Mouse (Mus musculus): ENCODE results near the gene Prcp. TPM values are rescaled to one million over a fixed set of nuclear protein-coding genes. Genes with fewer than 3 reads are reported as not detected.
A peak's percentile ranks its signal among the peaks of the same experiment; 100 is the strongest.
"Not testable (repeated sequence)": the region's sequence is repeated elsewhere in the genome, so short reads cannot be mapped to it uniquely, and the experiment has no call there.

Gene Prcp
- polyA plus RNA-seq, 1 experiment from 2014 or later = 16.6 TPM

DNA sequence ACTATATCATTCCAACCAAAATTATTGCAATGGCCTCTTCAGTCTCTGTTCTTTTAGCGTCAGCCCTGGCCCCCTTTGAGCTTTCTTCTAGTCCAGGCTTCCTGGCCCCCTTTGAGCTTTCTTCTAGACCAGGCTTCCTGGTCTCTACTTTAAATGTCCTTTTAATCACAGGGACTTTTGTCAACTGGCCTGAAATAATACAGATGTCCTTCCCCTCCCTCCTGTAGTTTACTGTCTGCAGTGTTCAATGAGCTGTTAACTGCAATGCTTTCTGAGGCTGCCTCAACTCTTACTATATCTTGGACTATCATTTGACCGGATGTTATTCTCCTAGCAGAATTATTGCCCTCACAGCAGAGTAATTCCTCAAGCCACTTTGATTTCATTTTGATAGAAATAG, 77.9 kb downstream of the Prcp start:
- H3K36me3 ChIP-seq = no peaks in the 10 kb centered on the region
- ATAC-seq (replicated peaks) = no peak
- H3K4me2 ChIP-seq (replicated peaks) = no peak overlapping the region
- no peaks in the 10 kb centered on the region for H3K4me1 ChIP-seq
- no peak overlapping the region for H3K4me3 ChIP-seq
- no peaks in the 10 kb centered on the region for H3K9me3 ChIP-seq
- WGBS = 77% methylated on average over 2 of the region's 2 CpGs
- no peak overlapping the region for H3K9ac ChIP-seq (replicated peaks)
- no peaks in the 10 kb centered on the region for H3K27me3 ChIP-seq
- H3K27ac ChIP-seq (replicated peaks) = no peak overlapping the region

DNA sequence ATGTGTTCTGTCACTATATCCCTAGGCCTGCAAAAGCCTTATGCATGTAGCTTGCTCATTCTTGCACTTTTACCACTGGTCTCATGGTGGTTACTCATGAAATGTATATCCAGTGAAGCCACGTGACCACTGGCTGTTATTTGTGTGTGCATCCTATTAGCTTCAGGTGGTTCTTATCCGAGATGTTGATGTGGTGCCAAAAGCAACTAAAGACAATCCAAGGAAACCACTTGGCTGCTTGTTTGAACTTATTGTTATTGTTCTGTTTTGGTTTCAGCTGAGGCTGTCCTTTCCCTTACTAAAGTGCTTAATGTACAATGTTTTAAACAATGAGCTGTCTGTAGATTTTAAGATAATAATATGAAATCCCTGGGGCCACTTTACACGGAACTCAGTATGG, 85.5 kb downstream of the Prcp start:
- H3K4me3 ChIP-seq = no peak overlapping the region
- no peak for ATAC-seq (replicated peaks)
- 72% methylated on average over 3 of the region's 3 CpGs for WGBS
- no peaks in the 10 kb centered on the region for H3K9me3 ChIP-seq
- H3K27me3 ChIP-seq = no peaks in the 10 kb centered on the region
- H3K4me2 ChIP-seq (replicated peaks) = no peak overlapping the region
- no peak overlapping the region for H3K9ac ChIP-seq (replicated peaks)
- H3K27ac ChIP-seq (replicated peaks) = no peak overlapping the region
- no peaks in the 10 kb centered on the region for H3K4me1 ChIP-seq
- H3K36me3 ChIP-seq = no peaks in the 10 kb centered on the region

DNA sequence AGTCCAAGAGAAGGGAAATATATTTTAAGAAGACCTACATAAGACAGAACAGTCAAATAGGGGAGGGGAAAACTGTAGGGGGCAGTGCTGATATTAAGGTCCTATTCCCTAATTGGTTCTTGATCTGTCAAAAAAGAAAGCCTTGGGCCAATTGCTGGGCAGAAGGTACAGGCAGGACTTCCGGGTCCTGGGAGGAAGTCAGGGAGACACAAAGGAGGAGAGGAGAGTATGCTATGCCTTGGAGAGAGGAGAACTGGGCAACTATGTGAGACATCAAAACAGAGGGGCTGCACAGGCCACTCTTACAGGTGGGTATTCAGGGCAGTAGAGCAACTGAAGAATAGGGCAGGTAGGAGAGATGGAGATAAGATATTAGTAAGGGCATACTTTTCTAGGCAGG, 87.6 kb downstream of the Prcp start:
- no peaks in the 10 kb centered on the region for H3K36me3 ChIP-seq
- WGBS = 64% methylated on average over 1 of the region's 1 CpGs

GRCm38 (mm10) chr7:92964754-92965501, 90.7 kb downstream of the Prcp start:
- Histone ChIP-seq H3K9me3 (no peaks in the 10 kb centered on the region), H3K36me3 (no peaks in the 10 kb centered on the region), H3K4me3 (no peak overlapping the region), H3K9ac (replicated peaks) (no peak overlapping the region), H3K4me1 (no peaks in the 10 kb centered on the region), H3K27me3 (no peaks in the 10 kb centered on the region), H3K27ac (replicated peaks) (no peak overlapping the region), H3K4me2 (replicated peaks) (no peak overlapping the region)
- ATAC-seq (replicated peaks) = peak; percentile 81
- 82% methylated on average over 3 of the region's 3 CpGs for WGBS

More for the DNA sequence above, 87.6 kb downstream of the Prcp start:
- Histone ChIP-seq H3K27ac (replicated peaks) (no peak overlapping the region), H3K9me3 (no peaks in the 10 kb centered on the region), H3K4me1 (no peaks in the 10 kb centered on the region), H3K9ac (replicated peaks) (no peak overlapping the region), H3K27me3 (no peaks in the 10 kb centered on the region), H3K4me2 (replicated peaks) (no peak overlapping the region), H3K4me3 (no peak overlapping the region)
- no peak for ATAC-seq (replicated peaks)

- Histone ChIP-seq H3K27me3 (no peaks in the 10 kb centered on the region), H3K4me3 (no peak overlapping the region), H3K36me3 (no peaks in the 10 kb centered on the region), H3K4me2 (replicated peaks) (no peak overlapping the region), H3K9me3 (no peaks in the 10 kb centered on the region), H3K9ac (replicated peaks) (no peak overlapping the region), H3K27ac (replicated peaks) (no peak overlapping the region), H3K4me1 (no peaks in the 10 kb centered on the region)
- ATAC-seq (replicated peaks) = peak; percentile 85
- 58% methylated on average over 10 of the region's 10 CpGs for WGBS
Measured at GRCm38 (mm10) chr7:92967381-92968127, 93.3 kb downstream of the Prcp start.

DNA sequence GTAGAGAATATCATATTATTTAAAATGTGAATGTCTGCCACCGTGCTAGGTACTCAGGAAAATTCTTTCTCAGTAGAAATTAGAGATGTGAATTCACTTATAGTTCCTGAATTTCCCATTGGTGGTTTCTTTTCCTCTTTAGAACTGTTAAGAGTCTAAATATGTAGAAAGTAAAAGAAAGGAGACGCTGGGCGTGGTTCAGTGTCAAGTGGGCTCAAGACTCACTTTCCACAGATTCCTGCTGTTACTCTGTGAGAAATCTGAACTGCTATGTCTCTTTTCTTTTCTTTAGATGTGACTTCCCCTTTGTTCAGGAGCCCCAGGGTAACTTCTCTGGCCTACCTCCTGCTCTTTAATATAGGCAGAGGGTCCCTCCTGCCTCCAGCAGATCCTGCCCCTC, 103.2 kb downstream of the Prcp start:
- no peak overlapping the region for H3K9ac ChIP-seq (replicated peaks)
- no peaks in the 10 kb centered on the region for H3K27me3 ChIP-seq
- H3K36me3 ChIP-seq = no peaks in the 10 kb centered on the region
- ATAC-seq (replicated peaks) = no peak
- H3K4me3 ChIP-seq = no peak overlapping the region
- WGBS = 90% methylated on average over 3 of the region's 3 CpGs
- no peaks in the 10 kb centered on the region for H3K4me1 ChIP-seq
- no peaks in the 10 kb centered on the region for H3K9me3 ChIP-seq
- no peak overlapping the region for H3K4me2 ChIP-seq (replicated peaks)
- H3K27ac ChIP-seq (replicated peaks) = no peak overlapping the region

DNA sequence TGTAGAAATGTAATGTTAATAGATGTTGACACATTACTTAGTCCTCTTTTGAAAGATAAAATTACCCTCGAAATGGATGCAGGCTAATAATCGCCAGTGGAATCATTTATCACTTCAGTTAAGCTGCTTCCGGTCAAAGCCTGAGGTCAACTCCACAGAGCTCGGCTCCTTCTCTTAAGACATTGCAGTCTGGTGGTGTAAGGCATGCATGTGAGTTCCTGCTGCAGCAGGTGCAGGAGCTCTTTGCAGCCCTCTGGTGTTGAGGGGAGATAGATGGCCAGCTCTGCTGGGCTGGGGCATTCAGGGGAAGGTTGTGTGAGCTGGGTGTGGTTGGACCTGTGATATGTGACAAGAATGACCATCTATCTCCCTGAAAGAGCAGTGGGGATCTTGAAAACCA, 104.0 kb downstream of the Prcp start:
- 84% methylated on average over 4 of the region's 4 CpGs for WGBS
- Histone ChIP-seq H3K9ac (replicated peaks) (no peak overlapping the region), H3K4me2 (replicated peaks) (no peak overlapping the region), H3K27me3 (no peaks in the 10 kb centered on the region), H3K4me1 (no peaks in the 10 kb centered on the region), H3K9me3 (no peaks in the 10 kb centered on the region), H3K27ac (replicated peaks) (no peak overlapping the region), H3K36me3 (no peaks in the 10 kb centered on the region), H3K4me3 (no peak overlapping the region)
- no peak for ATAC-seq (replicated peaks)

DNA sequence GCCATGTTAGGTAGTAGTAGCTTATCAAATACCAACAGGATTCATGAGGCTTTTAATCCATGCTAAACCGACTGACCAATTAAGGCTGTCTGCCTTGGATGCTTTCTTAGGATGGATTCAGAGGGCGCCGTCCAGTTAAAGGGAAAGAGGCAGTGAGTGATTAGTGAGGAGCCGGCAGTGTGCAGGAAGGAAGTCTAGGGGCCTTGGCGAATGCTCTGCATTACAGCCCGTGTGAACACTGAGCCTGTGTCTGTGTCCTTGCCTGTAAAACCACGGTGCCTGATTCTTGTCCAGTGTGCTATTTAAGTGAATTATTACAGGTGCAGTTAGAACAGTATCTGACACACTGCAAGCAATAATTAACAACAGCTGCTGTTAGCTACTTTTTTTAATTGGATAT, 104.5 kb downstream of the Prcp start:
- H3K9me3 ChIP-seq; H3K27ac ChIP-seq (replicated peaks); H3K4me2 ChIP-seq (replicated peaks); H3K4me3 ChIP-seq; H3K4me1 ChIP-seq; H3K36me3 ChIP-seq; ATAC-seq (replicated peaks); H3K9ac ChIP-seq (replicated peaks); H3K27me3 ChIP-seq: not testable (repeated sequence)
- WGBS = 22% methylated on average over 7 of the region's 7 CpGs

GRCm38 (mm10) chr7:92980741-92981140, 106.5 kb downstream of the Prcp start:
- 67% methylated on average over 2 of the region's 2 CpGs for WGBS
- Histone ChIP-seq H3K27me3 (no peaks in the 10 kb centered on the region), H3K4me2 (replicated peaks) (no peak overlapping the region), H3K4me1 (peaks cover 16% of the 10 kb centered on the region), H3K4me3 (no peak overlapping the region), H3K36me3 (no peaks in the 10 kb centered on the region), H3K27ac (replicated peaks) (no peak overlapping the region), H3K9me3 (no peaks in the 10 kb centered on the region), H3K9ac (replicated peaks) (no peak overlapping the region)
- ATAC-seq (replicated peaks) = no peak

DNA sequence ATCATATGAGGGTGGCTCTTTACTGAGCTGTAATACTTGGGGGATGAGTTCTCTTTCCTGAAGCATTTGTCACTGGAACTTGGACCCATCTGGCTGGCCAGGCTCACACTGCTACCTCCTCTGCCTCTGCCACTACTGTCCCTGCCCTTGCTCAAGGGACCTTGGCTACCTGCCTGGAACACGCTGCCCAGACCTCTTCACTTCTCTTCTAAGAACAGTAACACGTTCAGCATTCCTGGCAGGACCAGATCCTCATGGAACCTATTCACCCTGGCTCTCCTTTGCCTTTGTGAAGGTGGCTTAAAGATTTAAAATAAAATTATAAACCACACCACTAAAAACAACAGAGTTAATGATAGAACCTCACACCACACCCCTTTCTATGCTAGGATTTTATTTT, 107.6 kb downstream of the Prcp start:
- ATAC-seq (replicated peaks) = no peak
- no peak overlapping the region for H3K9ac ChIP-seq (replicated peaks)
- H3K4me1 ChIP-seq = peaks cover 16% of the 10 kb centered on the region
- H3K27me3 ChIP-seq = no peaks in the 10 kb centered on the region
- H3K4me3 ChIP-seq = no peak overlapping the region
- no peak overlapping the region for H3K27ac ChIP-seq (replicated peaks)
- no peak overlapping the region for H3K4me2 ChIP-seq (replicated peaks)
- no peaks in the 10 kb centered on the region for H3K9me3 ChIP-seq
- H3K36me3 ChIP-seq = no peaks in the 10 kb centered on the region
- WGBS = 58% methylated on average over 2 of the region's 2 CpGs
